Mouse (Mus musculus): Measurements from ENCODE around the gene Fbxl22. TPM values are rescaled to one million over a fixed set of nuclear protein-coding genes. Genes with fewer than 3 reads are reported as not detected.
A peak's percentile ranks its signal among the peaks of the same experiment; 100 is the strongest.

Fbxl22 gene
- polyA plus RNA-seq, 1 experiment from 2014 or later, result 27.1 TPM

GRCm38 (mm10) chr9:66511580-66512350 lies 2.6 kb downstream of the Fbxl22 start:
- Histone ChIP-seq H3K27me3 (ENCODE audit: control insufficient read depth, insufficient read depth, low read length) (no peaks in the 10 kb centered on the region), H3K4me2 (ENCODE audit: low read depth, low read length) (peak overlapping the region; percentile 82), H3K36me3 (ENCODE audit: control insufficient read depth, insufficient read depth, low read length) (peaks cover 9% of the 10 kb centered on the region), H3K9me3 (replicated peaks; ENCODE audit: control insufficient read depth, low read length) (no peaks in the 10 kb centered on the region), H3K27ac (ENCODE audit: low read length) (peak overlapping the region; percentile 98), H3K4me3 (replicated peaks; ENCODE audit: low read length) (peak overlapping the region; percentile 62), H3K9ac (ENCODE audit: low read length) (peak overlapping the region; percentile 82), H3K4me1 (ENCODE audit: control insufficient read depth, insufficient read depth, low read length) (peaks cover 36% of the 10 kb centered on the region)
- under 1% methylated on average over 78 of the region's 78 CpGs for WGBS
- peak; percentile 88 for ATAC-seq (ENCODE audit: insufficient read depth, low FRiP score)

- H3K4me2 ChIP-seq (ENCODE audit: low read depth, low read length), result peak overlapping the region; percentile 82
- ATAC-seq (ENCODE audit: insufficient read depth, low FRiP score), result no peak
- WGBS, result 0% methylated on average over 2 of the region's 2 CpGs
- H3K4me3 ChIP-seq (replicated peaks; ENCODE audit: low read length), result peak overlapping the region; percentile 62
- 0 out of 2 replicates have a peak, but pooled peaks cover 4% of the 10 kb centered on the region for H3K36me3 ChIP-seq (ENCODE audit: control insufficient read depth, insufficient read depth, low read length)
- H3K27ac ChIP-seq (ENCODE audit: low read length), result peak overlapping the region; percentile 98
- peak overlapping the region; percentile 82 for H3K9ac ChIP-seq (ENCODE audit: low read length)
- H3K27me3 ChIP-seq (ENCODE audit: control insufficient read depth, insufficient read depth, low read length), result no peaks in the 10 kb centered on the region
- H3K4me1 ChIP-seq (ENCODE audit: control insufficient read depth, insufficient read depth, low read length), result peaks cover 36% of the 10 kb centered on the region
- H3K9me3 ChIP-seq (replicated peaks; ENCODE audit: control insufficient read depth, low read length), result no peaks in the 10 kb centered on the region
Measured at GRCm38 (mm10) chr9:66510944-66511343, 3.4 kb downstream of the Fbxl22 start.

GRCm38 (mm10) chr9:66510351-66510841 lies 4.0 kb downstream of the Fbxl22 start:
- Histone ChIP-seq H3K4me3 (replicated peaks; ENCODE audit: low read length) (no peak overlapping the region), H3K4me1 (ENCODE audit: control insufficient read depth, insufficient read depth, low read length) (peaks cover 36% of the 10 kb centered on the region), H3K4me2 (ENCODE audit: low read depth, low read length) (no peak overlapping the region), H3K9ac (ENCODE audit: low read length) (0 out of 2 replicates have a peak overlapping the region, but pooled peaks have one; percentile 4), H3K27me3 (ENCODE audit: control insufficient read depth, insufficient read depth, low read length) (no peaks in the 10 kb centered on the region), H3K27ac (ENCODE audit: low read length) (peak overlapping the region; percentile 98; the same call in 1 of the 2 replicates), H3K9me3 (replicated peaks; ENCODE audit: control insufficient read depth, low read length) (no peaks in the 10 kb centered on the region), H3K36me3 (ENCODE audit: control insufficient read depth, insufficient read depth, low read length) (0 out of 2 replicates have a peak, but pooled peaks cover 4% of the 10 kb centered on the region)
- 80% methylated on average over 7 of the region's 7 CpGs for WGBS
- ATAC-seq (ENCODE audit: insufficient read depth, low FRiP score), result no peak

- Histone ChIP-seq H3K27ac (ENCODE audit: low read length) (no peak overlapping the region), H3K27me3 (ENCODE audit: control insufficient read depth, insufficient read depth, low read length) (no peaks in the 10 kb centered on the region), H3K4me2 (ENCODE audit: low read depth, low read length) (no peak overlapping the region), H3K4me3 (replicated peaks; ENCODE audit: low read length) (no peak overlapping the region), H3K4me1 (ENCODE audit: control insufficient read depth, insufficient read depth, low read length) (peaks cover 22% of the 10 kb centered on the region), H3K36me3 (ENCODE audit: control insufficient read depth, insufficient read depth, low read length) (peaks cover 4% of the 10 kb centered on the region; the same call in 1 of the 2 replicates), H3K9ac (ENCODE audit: low read length) (no peak overlapping the region), H3K9me3 (replicated peaks; ENCODE audit: control insufficient read depth, low read length) (no peaks in the 10 kb centered on the region)
- no peak for ATAC-seq (ENCODE audit: insufficient read depth, low FRiP score)
- WGBS, result 81% methylated on average over 4 of the region's 4 CpGs
Measured at GRCm38 (mm10) chr9:66508890-66509399, 5.4 kb downstream of the Fbxl22 start.

- no peak for ATAC-seq (ENCODE audit: insufficient read depth, low FRiP score)
- Histone ChIP-seq H3K27ac (ENCODE audit: low read length) (no peak overlapping the region), H3K36me3 (ENCODE audit: control insufficient read depth, insufficient read depth, low read length) (peaks cover 4% of the 10 kb centered on the region; the same call in 1 of the 2 replicates), H3K4me1 (ENCODE audit: control insufficient read depth, insufficient read depth, low read length) (peaks cover 10% of the 10 kb centered on the region), H3K9ac (ENCODE audit: low read length) (no peak overlapping the region), H3K4me3 (replicated peaks; ENCODE audit: low read length) (no peak overlapping the region), H3K27me3 (ENCODE audit: control insufficient read depth, insufficient read depth, low read length) (no peaks in the 10 kb centered on the region), H3K9me3 (replicated peaks; ENCODE audit: control insufficient read depth, low read length) (no peaks in the 10 kb centered on the region), H3K4me2 (ENCODE audit: low read depth, low read length) (no peak overlapping the region)
- WGBS, result 74% methylated on average over 3 of the region's 3 CpGs
Measured at GRCm38 (mm10) chr9:66507684-66508083, 6.7 kb downstream of the Fbxl22 start.

- Histone ChIP-seq H3K4me1 (ENCODE audit: control insufficient read depth, insufficient read depth, low read length) (peaks cover 7% of the 10 kb centered on the region), H3K4me3 (replicated peaks; ENCODE audit: low read length) (no peak overlapping the region), H3K36me3 (ENCODE audit: control insufficient read depth, insufficient read depth, low read length) (peaks cover 11% of the 10 kb centered on the region; the same call in 1 of the 2 replicates), H3K9ac (ENCODE audit: low read length) (no peak overlapping the region), H3K4me2 (ENCODE audit: low read depth, low read length) (no peak overlapping the region), H3K27me3 (ENCODE audit: control insufficient read depth, insufficient read depth, low read length) (no peaks in the 10 kb centered on the region), H3K27ac (ENCODE audit: low read length) (no peak overlapping the region), H3K9me3 (replicated peaks; ENCODE audit: control insufficient read depth, low read length) (no peaks in the 10 kb centered on the region)
- ATAC-seq (ENCODE audit: insufficient read depth, low FRiP score), result no peak
Measured at GRCm38 (mm10) chr9:66506424-66506823, 8.0 kb downstream of the Fbxl22 start.

- no peak for ATAC-seq (ENCODE audit: insufficient read depth, low FRiP score)
- H3K9ac ChIP-seq (ENCODE audit: low read length), result no peak overlapping the region
- no peak overlapping the region for H3K4me2 ChIP-seq (ENCODE audit: low read depth, low read length)
- H3K9me3 ChIP-seq (replicated peaks; ENCODE audit: control insufficient read depth, low read length), result no peaks in the 10 kb centered on the region
- WGBS, result 76% methylated on average over 4 of the region's 4 CpGs
- no peak overlapping the region for H3K27ac ChIP-seq (ENCODE audit: low read length)
- no peaks in the 10 kb centered on the region for H3K27me3 ChIP-seq (ENCODE audit: control insufficient read depth, insufficient read depth, low read length)
- H3K4me1 ChIP-seq (ENCODE audit: control insufficient read depth, insufficient read depth, low read length), result peaks cover 6% of the 10 kb centered on the region
- peaks cover 11% of the 10 kb centered on the region; the same call in 1 of the 2 replicates for H3K36me3 ChIP-seq (ENCODE audit: control insufficient read depth, insufficient read depth, low read length)
- H3K4me3 ChIP-seq (replicated peaks; ENCODE audit: low read length), result no peak overlapping the region
Measured at GRCm38 (mm10) chr9:66506011-66506410, 8.4 kb downstream of the Fbxl22 start.

- Histone ChIP-seq H3K27me3 (ENCODE audit: control insufficient read depth, insufficient read depth, low read length) (no peaks in the 10 kb centered on the region), H3K4me1 (ENCODE audit: control insufficient read depth, insufficient read depth, low read length) (no peaks in the 10 kb centered on the region; the same call in 1 of the 2 replicates), H3K9ac (ENCODE audit: low read length) (no peak overlapping the region), H3K4me2 (ENCODE audit: low read depth, low read length) (no peak overlapping the region), H3K27ac (ENCODE audit: low read length) (peak overlapping the region; percentile 15; the same call in 1 of the 2 replicates), H3K9me3 (replicated peaks; ENCODE audit: control insufficient read depth, low read length) (no peaks in the 10 kb centered on the region), H3K36me3 (ENCODE audit: control insufficient read depth, insufficient read depth, low read length) (peaks cover 11% of the 10 kb centered on the region; the same call in 1 of the 2 replicates), H3K4me3 (replicated peaks; ENCODE audit: low read length) (no peak overlapping the region)
- 70% methylated on average over 9 of the region's 9 CpGs for WGBS
- peak; percentile 63; the same call in 1 of the 2 replicates for ATAC-seq (ENCODE audit: insufficient read depth, low FRiP score)
Measured at GRCm38 (mm10) chr9:66505141-66505917, 9.1 kb downstream of the Fbxl22 start.
